Mouse (Mus musculus) heart, embryonic 11.5 days (tissue): ENCODE results near the gene Cmc1. TPM values are rescaled to one million over a fixed set of nuclear protein-coding genes. Genes with fewer than 3 reads are reported as not detected.
A peak's percentile ranks its signal among the peaks of the same experiment; 100 is the strongest.
"Not testable (repeated sequence)": the region's sequence is repeated elsewhere in the genome, so short reads cannot be mapped to it uniquely, and the experiment has no call there.

Source experiments
- ATAC-seq: fragments of 200-750 bp; cut with Nextera tagmentation; replicated peaks from 2 replicates; pipeline ENCODE4 v1.8.0; 2017; ENCODE audit warnings: moderate library complexity; ENCODE audit not compliant: insufficient number of reproducible peaks, low FRiP score, low TSS enrichment
- H3K27ac ChIP-seq: fragments of 300-500 bp; sonication (generic); 2 replicates; pipeline ENCODE4 v1.5.1; 2014; ENCODE audit warnings: mild to moderate bottlenecking, low read depth, low read length
- H3K27me3 ChIP-seq: fragments of 300-500 bp; sonication (generic); 2 replicates; pipeline ENCODE4 v1.6.1; 2014; ENCODE audit warnings: mild to moderate bottlenecking, low read length, mixed read lengths; ENCODE audit not compliant: control insufficient read depth, insufficient read depth
- H3K36me3 ChIP-seq: fragments of 300-500 bp; sonication (generic); 2 replicates; pipeline ENCODE4 v1.6.1; 2014; ENCODE audit warnings: mild to moderate bottlenecking, low read length, moderate library complexity, mixed read lengths; ENCODE audit not compliant: control insufficient read depth, insufficient read depth
- H3K4me1 ChIP-seq: fragments of 300-500 bp; sonication (generic); 2 replicates; pipeline ENCODE4 v1.6.1; 2014; ENCODE audit warnings: low read length; ENCODE audit not compliant: control insufficient read depth, insufficient read depth
- H3K4me2 ChIP-seq: fragments of 300-500 bp; sonication (generic); 2 replicates; pipeline ENCODE4 v1.6.1; 2014; ENCODE audit warnings: mild to moderate bottlenecking, moderate library complexity
- H3K4me3 ChIP-seq: fragments of 300-500 bp; sonication (generic); 2 replicates; pipeline ENCODE4 v1.5.1; 2014; ENCODE audit warnings: low read depth, low read length
- H3K9ac ChIP-seq: fragments of 300-500 bp; sonication (generic); 2 replicates; pipeline ENCODE4 v1.6.1; 2014; ENCODE audit warnings: mild to moderate bottlenecking, low read depth, low read length, moderate library complexity
- H3K9me3 ChIP-seq: fragments of 300-500 bp; sonication (generic); replicated peaks from 2 replicates; pipeline ENCODE4 v1.6.1; 2016; ENCODE audit warnings: low read length; ENCODE audit not compliant: control insufficient read depth
- WGBS: fragments of 180-500 bp; shearing (Covaris S2); extraction: QIAGEN DNeasy Blood & Tissue Kit; methylation state at CpG from one replicate; pipeline ENCODE4 v1.1.7; 2014; ENCODE audit not compliant: insufficient replicate concordance; 5-methylcytosine and 5-hydroxymethylcytosine counted together
- polyA plus RNA-seq: library from polyadenylated mRNA; unstranded; fragments of >200 nt; fragmentation: Nextera tagmentation; extraction: Ambion mirVana; gene quantifications from 2 replicates; pipeline ENCODE4 v1.2.1, GENCODE M21; 2014

The Cmc1 gene
- polyA plus RNA-seq, 1 experiment from 2014 or later, result 39.3 TPM

- 79% methylated on average over 3 of the region's 3 CpGs for WGBS
- H3K4me2 ChIP-seq, result no peak overlapping the region
- H3K27me3 ChIP-seq, result no peaks in the 10 kb centered on the region
- H3K4me1 ChIP-seq, result no peaks in the 10 kb centered on the region
- no peaks in the 10 kb centered on the region for H3K9me3 ChIP-seq
- H3K9ac ChIP-seq, result no peak overlapping the region
- no peak overlapping the region for H3K27ac ChIP-seq
- H3K4me3 ChIP-seq, result no peak overlapping the region
- H3K36me3 ChIP-seq, result no peaks in the 10 kb centered on the region
- no peak for ATAC-seq
Measured at GRCm38 (mm10) chr9:118157234-118157633, 7.3 kb upstream of the Cmc1 start.

- Histone ChIP-seq H3K9ac (no peak overlapping the region), H3K4me1 (no peaks in the 10 kb centered on the region; the same call in 1 of the 2 replicates), H3K9me3 (no peaks in the 10 kb centered on the region), H3K4me2 (no peak overlapping the region), H3K27ac (no peak overlapping the region), H3K4me3 (no peak overlapping the region), H3K36me3 (no peaks in the 10 kb centered on the region), H3K27me3 (no peaks in the 10 kb centered on the region)
- WGBS, result 80% methylated on average over 5 of the region's 5 CpGs
- no peak for ATAC-seq
Measured at GRCm38 (mm10) chr9:118154666-118155065, 4.7 kb upstream of the Cmc1 start.

GRCm38 (mm10) chr9:118151221-118151507, 1.2 kb upstream of the Cmc1 start:
- H3K9me3 ChIP-seq, result no peaks in the 10 kb centered on the region
- no peak overlapping the region for H3K4me3 ChIP-seq
- H3K36me3 ChIP-seq, result no peaks in the 10 kb centered on the region
- no peaks in the 10 kb centered on the region; the same call in 1 of the 2 replicates for H3K4me1 ChIP-seq
- no peak overlapping the region for H3K9ac ChIP-seq
- H3K4me2 ChIP-seq, result no peak overlapping the region
- H3K27ac ChIP-seq, result no peak overlapping the region
- H3K27me3 ChIP-seq, result no peaks in the 10 kb centered on the region
- no peak for ATAC-seq
- 96% methylated on average over 1 of the region's 1 CpGs for WGBS

GRCm38 (mm10) chr9:118150429-118151220, 648 bp upstream of the Cmc1 start:
- no peak overlapping the region for H3K9ac ChIP-seq
- H3K4me3 ChIP-seq, result peak overlapping the region; percentile 91
- ATAC-seq, result peak; percentile 4; the same call in 1 of the 2 replicates
- H3K4me1 ChIP-seq, result no peaks in the 10 kb centered on the region; the same call in 1 of the 2 replicates
- 0 out of 2 replicates have a peak overlapping the region, but pooled peaks have one; percentile 29 for H3K27ac ChIP-seq
- H3K36me3 ChIP-seq, result no peaks in the 10 kb centered on the region
- no peaks in the 10 kb centered on the region for H3K9me3 ChIP-seq
- H3K4me2 ChIP-seq, result peak overlapping the region; percentile 77
- 78% methylated on average over 20 of the region's 20 CpGs for WGBS
- H3K27me3 ChIP-seq, result no peaks in the 10 kb centered on the region

GRCm38 (mm10) chr9:118140356-118140755, 9.6 kb downstream of the Cmc1 start:
- not testable (repeated sequence) for H3K27ac ChIP-seq, ATAC-seq, H3K4me3 ChIP-seq, H3K4me1 ChIP-seq, H3K4me2 ChIP-seq, H3K9ac ChIP-seq, H3K27me3 ChIP-seq, H3K9me3 ChIP-seq, H3K36me3 ChIP-seq
- 67% methylated on average over 2 of the region's 3 CpGs for WGBS

- H3K27me3 ChIP-seq, result no peaks in the 10 kb centered on the region
- H3K36me3 ChIP-seq, result no peaks in the 10 kb centered on the region
- no peaks in the 10 kb centered on the region for H3K9me3 ChIP-seq
- no peak overlapping the region for H3K4me2 ChIP-seq
- H3K4me3 ChIP-seq, result no peak overlapping the region
- no peaks in the 10 kb centered on the region for H3K4me1 ChIP-seq
- no peak overlapping the region for H3K27ac ChIP-seq
- no peak for ATAC-seq
- no peak overlapping the region for H3K9ac ChIP-seq
- 86% methylated on average over 2 of the region's 2 CpGs for whole genome bisulfite sequencing
Measured at GRCm38 (mm10) chr9:118110360-118110710, 39.6 kb downstream of the Cmc1 start.

- Histone ChIP-seq H3K27me3 (no peaks in the 10 kb centered on the region), H3K27ac (no peak overlapping the region), H3K4me1 (no peaks in the 10 kb centered on the region), H3K4me2 (no peak overlapping the region), H3K36me3 (no peaks in the 10 kb centered on the region), H3K9ac (no peak overlapping the region), H3K4me3 (no peak overlapping the region), H3K9me3 (no peaks in the 10 kb centered on the region)
- ATAC-seq, result no peak
- 81% methylated on average over 7 of the region's 7 CpGs for WGBS
Measured at GRCm38 (mm10) chr9:118109697-118110359, 40.1 kb downstream of the Cmc1 start.

- 61% methylated on average over 4 of the region's 4 CpGs for WGBS
- no peaks in the 10 kb centered on the region for H3K27me3 ChIP-seq
- no peaks in the 10 kb centered on the region for H3K4me1 ChIP-seq
- no peaks in the 10 kb centered on the region for H3K9me3 ChIP-seq
- no peak overlapping the region for H3K27ac ChIP-seq
- H3K9ac ChIP-seq, result no peak overlapping the region
- H3K36me3 ChIP-seq, result no peaks in the 10 kb centered on the region
- H3K4me2 ChIP-seq, result no peak overlapping the region
- no peak for ATAC-seq
- no peak overlapping the region for H3K4me3 ChIP-seq
Measured at GRCm38 (mm10) chr9:118108527-118109011, 41.4 kb downstream of the Cmc1 start.
